Mouse (Mus musculus): ENCODE results near the gene Timd4. TPM values are rescaled to one million over a fixed set of nuclear protein-coding genes. Genes with fewer than 3 reads are reported as not detected.

Timd4 gene
- polyA plus RNA-seq, 1 experiment: 0.51 TPM

GRCm38 (mm10) chr11:46882456-46882855, 71.9 kb downstream of the Timd4 start:
- TF ChIP-seq CTCF (IDR thresholded peaks at IDR 0.05; ENCODE audit: extremely low read depth, insufficient read length, insufficient replicate concordance, low read depth, low read length) (no peak), POLR2A (IDR thresholded peaks at IDR 0.05; ENCODE audit: low read depth, low read length) (no peak)
- H3K4me1 ChIP-seq (ENCODE audit: control insufficient read depth, insufficient read depth, insufficient read length, low read length): no peaks in the 10 kb centered on the region
- 63% methylated on average over 2 of the region's 2 CpGs for WGBS
- no peaks in the 10 kb centered on the region for H3K27me3 ChIP-seq (ENCODE audit: control insufficient read depth, insufficient read depth, low read length)
- H3K27ac ChIP-seq (ENCODE audit: insufficient read depth, low read depth, low read length): no peak overlapping the region
- no peaks in the 10 kb centered on the region for H3K36me3 ChIP-seq (ENCODE audit: control insufficient read depth, insufficient read depth, low read length)
- no peak overlapping the region for H3K4me3 ChIP-seq (ENCODE audit: low read depth, low read length)

- H3K27me3 ChIP-seq (ENCODE audit: control insufficient read depth, insufficient read depth, low read length): no peaks in the 10 kb centered on the region
- H3K36me3 ChIP-seq (ENCODE audit: control insufficient read depth, insufficient read depth, low read length): no peaks in the 10 kb centered on the region
- H3K4me1 ChIP-seq (ENCODE audit: control insufficient read depth, insufficient read depth, insufficient read length, low read length): no peaks in the 10 kb centered on the region
- H3K27ac ChIP-seq (ENCODE audit: insufficient read depth, low read depth, low read length): no peak overlapping the region
- H3K4me3 ChIP-seq (ENCODE audit: low read depth, low read length): no peak overlapping the region
- WGBS: 78% methylated on average over 3 of the region's 3 CpGs
- no peak for TF ChIP-seq CTCF (IDR thresholded peaks at IDR 0.05; ENCODE audit: extremely low read depth, insufficient read length, insufficient replicate concordance, low read depth, low read length)
- no peak for TF ChIP-seq POLR2A (IDR thresholded peaks at IDR 0.05; ENCODE audit: low read depth, low read length)
Observed at GRCm38 (mm10) chr11:46889093-46889492, 78.5 kb downstream of the Timd4 start.

Other genes starting within 250 kb of the Timd4 start
- gene BC053393, start 239.3 kb upstream of the Timd4 start, polyA plus RNA-seq (2012; rRNA removed): not detected in 2 replicates
- not detected in 2 replicates for gene Dppa1, start 181.5 kb upstream of the Timd4 start, polyA plus RNA-seq (2012; rRNA removed)
- 4.9 TPM in 1 of 2 replicates, not detected in the other for gene Timd2, start 103.7 kb upstream of the Timd4 start, polyA plus RNA-seq (2012; rRNA removed)
- 0.05 and 0.10 TPM in 2 replicates for gene Havcr1, start 75.7 kb upstream of the Timd4 start, polyA plus RNA-seq (2012; rRNA removed)

Data from small intestine, adult 2 months (tissue).